Mouse (Mus musculus): Measurements from ENCODE around the gene Ect2. TPM values are rescaled to one million over a fixed set of nuclear protein-coding genes. Genes with fewer than 3 reads are reported as not detected.

The Ect2 gene
- polyA plus RNA-seq, 1 experiment from 2014 or later, result 67.1 TPM

DNA sequence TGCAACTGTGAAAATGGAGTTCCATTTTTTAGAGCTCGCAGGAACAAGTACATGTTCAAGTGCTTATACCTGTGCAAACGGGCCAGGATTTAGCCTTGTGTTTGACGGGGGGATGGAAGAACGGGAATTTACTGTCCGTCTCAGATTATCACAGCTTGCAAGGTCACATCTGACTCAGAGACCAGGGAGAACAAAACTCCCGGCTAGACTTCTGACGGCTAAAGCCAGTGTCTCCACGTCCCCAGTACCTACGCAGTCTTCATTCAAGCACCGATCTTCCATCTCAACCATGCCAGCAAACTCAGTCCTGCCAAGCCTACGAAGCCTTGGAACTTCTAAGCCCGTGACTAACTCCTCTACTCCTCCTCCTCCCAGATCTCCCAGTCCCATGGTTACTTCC, 93.2 kb downstream of the Ect2 start:
- Histone ChIP-seq H3K4me3 (no peak overlapping the region), H3K4me1 (peaks cover 12% of the 10 kb centered on the region), H3K4me2 (no peak overlapping the region), H3K9ac (no peak overlapping the region), H3K27me3 (no peaks in the 10 kb centered on the region), H3K27ac (0 out of 2 replicates have a peak overlapping the region, but pooled peaks have one; percentile 20), H3K9me3 (replicated peaks) (no peaks in the 10 kb centered on the region), H3K36me3 (ENCODE audit: poor library complexity, severe bottlenecking) (no peaks in the 10 kb centered on the region)
- no peak for ATAC-seq
- WGBS, result 80% methylated on average over 12 of the region's 12 CpGs

GRCm38 (mm10) chr3:27059529-27060322, 94.0 kb downstream of the Ect2 start:
- H3K4me2 ChIP-seq, result peak overlapping the region; percentile 39
- H3K4me3 ChIP-seq, result no peak overlapping the region
- no peak overlapping the region for H3K9ac ChIP-seq
- H3K36me3 ChIP-seq (ENCODE audit: poor library complexity, severe bottlenecking), result no peaks in the 10 kb centered on the region
- WGBS, result 23% methylated on average over 12 of the region's 12 CpGs
- peaks cover 12% of the 10 kb centered on the region for H3K4me1 ChIP-seq
- peak; percentile 77 for ATAC-seq
- H3K27ac ChIP-seq, result peak overlapping the region; percentile 20; the same call in 1 of the 2 replicates
- no peaks in the 10 kb centered on the region for H3K27me3 ChIP-seq
- H3K9me3 ChIP-seq (replicated peaks), result no peaks in the 10 kb centered on the region

DNA sequence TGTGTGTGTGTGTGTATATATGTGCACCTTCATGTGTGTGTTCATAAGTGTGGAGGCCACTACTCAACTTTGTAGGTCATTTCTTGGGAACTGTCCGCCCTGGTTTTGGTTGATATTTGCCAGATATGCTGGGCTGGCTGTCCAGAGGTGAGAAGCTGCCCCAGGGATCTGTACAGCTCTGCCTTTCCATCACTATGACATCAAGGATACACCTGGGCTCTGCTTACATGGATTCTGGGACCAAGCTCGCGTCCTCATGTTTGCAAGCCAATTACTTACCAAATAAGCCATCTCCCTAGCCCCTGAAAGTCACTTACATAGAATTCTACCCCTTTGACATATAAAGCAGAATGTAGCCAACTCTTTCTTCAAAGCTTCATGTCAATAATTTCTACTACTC, 98.2 kb downstream of the Ect2 start:
- H3K9ac ChIP-seq, result no peak overlapping the region
- no peaks in the 10 kb centered on the region for H3K27me3 ChIP-seq
- no peak for ATAC-seq
- H3K9me3 ChIP-seq (replicated peaks), result no peaks in the 10 kb centered on the region
- no peaks in the 10 kb centered on the region for H3K36me3 ChIP-seq (ENCODE audit: poor library complexity, severe bottlenecking)
- no peak overlapping the region for H3K4me3 ChIP-seq
- no peak overlapping the region for H3K4me2 ChIP-seq
- H3K4me1 ChIP-seq, result peaks cover 12% of the 10 kb centered on the region
- no peak overlapping the region for H3K27ac ChIP-seq
- 89% methylated on average over 3 of the region's 3 CpGs for WGBS

DNA sequence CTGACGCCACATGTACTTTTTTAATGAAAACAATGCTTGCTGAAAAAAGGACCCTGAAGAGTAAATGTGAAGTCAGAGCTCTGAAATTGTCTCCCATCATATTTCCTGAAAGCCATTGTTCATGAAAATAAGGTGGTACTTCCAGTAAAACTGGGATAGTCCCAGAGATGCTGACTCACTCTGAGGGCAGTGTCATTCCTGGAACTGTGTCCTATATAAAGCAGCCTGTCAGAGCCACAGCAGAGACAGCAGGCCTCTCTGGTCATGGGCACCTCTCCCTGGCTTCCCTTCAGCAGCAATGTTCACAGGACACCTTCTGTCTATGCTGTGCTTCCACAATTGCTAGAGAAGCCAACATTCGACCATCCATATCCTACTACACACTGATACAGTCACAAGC, 98.9 kb downstream of the Ect2 start:
- Histone ChIP-seq H3K4me2 (no peak overlapping the region), H3K36me3 (ENCODE audit: poor library complexity, severe bottlenecking) (no peaks in the 10 kb centered on the region), H3K27ac (no peak overlapping the region), H3K9ac (no peak overlapping the region), H3K27me3 (no peaks in the 10 kb centered on the region), H3K4me1 (peaks cover 7% of the 10 kb centered on the region), H3K9me3 (replicated peaks) (no peaks in the 10 kb centered on the region), H3K4me3 (no peak overlapping the region)
- WGBS, result 88% methylated on average over 2 of the region's 2 CpGs
- ATAC-seq, result no peak

Other genes with a start within 250 kb of the Ect2 start
- 4.5 TPM in 2 replicates for gene Nceh1, start 29.1 kb upstream of the Ect2 start, polyA plus RNA-seq (2015; fragmentation: Nextera tagmentation; extraction: Ambion mirVana)
- gene Tnfsf10, start 163.2 kb upstream of the Ect2 start, polyA plus RNA-seq (2015; fragmentation: Nextera tagmentation; extraction: Ambion mirVana), result 0.05 TPM in 1 of 2 replicates, not detected in the other
- gene Ghsr, start 217.5 kb upstream of the Ect2 start, polyA plus RNA-seq (2015; fragmentation: Nextera tagmentation; extraction: Ambion mirVana), result not detected in 2 replicates

Data from forebrain, embryonic 13.5 days (tissue).